Mouse (Mus musculus) stomach, postnatal 0 days (tissue): Measurements from ENCODE around the gene Magi1.

Experiments used
- CTCF ChIP-seq: IDR thresholded peaks from 2 replicates; pipeline ENCODE4 v1.5.1; 2016; ENCODE audit warnings: antibody characterized with exemption, low read depth, mild to moderate bottlenecking, moderate library complexity
- EP300 ChIP-seq: optimal IDR thresholded peaks from 2 replicates; pipeline ENCODE3; 2016; ENCODE audit warnings: antibody characterized with exemption

GRCm38 (mm10) chr6:94075228-94075627 lies 208.5 kb downstream of the Magi1 start:
- no peak for TF ChIP-seq CTCF
- TF ChIP-seq EP300 = no peak
